11 mouse cellular contexts compared by ENCODE assay signal in genomic region chr5:21257806-21258205, GRCm38 (mm10).
DNase-seq lines count a peak whose midpoint lies in the region; ATAC-seq and TF ChIP-seq lines count a peak whose summit lies in the region.
"Had no signal": no experiment of that assay in that cellular context is flagged by ENCODE, and none has a peak within 500 bp of the region (broad histone marks: within the 10 kb centered on the region; RNA-seq: fewer than 3 reads in every experiment).

No protein-coding gene starts in this region.

- no peaks in the 10 kb centered on the region for H3K4me1 ChIP-seq in forebrain, postnatal 0 days (ENCODE audit: insufficient read depth)
- peaks cover 8% of the 10 kb centered on the region; the same call in 1 of the 2 replicates for H3K4me1 ChIP-seq in forebrain, embryonic 12.5 days
- no peaks in the 10 kb centered on the region for H3K4me1 ChIP-seq in midbrain, postnatal 0 days (ENCODE audit: insufficient read depth, low read length)
- H3K4me1 ChIP-seq in midbrain, embryonic 16.5 days (ENCODE audit: control insufficient read depth, insufficient read depth, low read length), result peaks cover 4% of the 10 kb centered on the region; the same call in 1 of the 2 replicates

- no peaks in the 10 kb centered on the region for H3K9me3 ChIP-seq in forebrain, postnatal 0 days (ENCODE audit: low read length)
- no peaks in the 10 kb centered on the region for H3K9me3 ChIP-seq in forebrain, embryonic 12.5 days
- no peaks in the 10 kb centered on the region for H3K9me3 ChIP-seq in midbrain, postnatal 0 days (ENCODE audit: low read length)
- H3K9me3 ChIP-seq in midbrain, embryonic 16.5 days (replicated peaks; ENCODE audit: control insufficient read depth, low read length, poor library complexity, severe bottlenecking), result no peaks in the 10 kb centered on the region
- H3K9me3 ChIP-seq: forebrain, embryonic 13.5 days had no signal

- ATAC-seq in forebrain, postnatal 0 days, result no peak
- no peak for ATAC-seq in forebrain, embryonic 12.5 days (ENCODE audit: low FRiP score)
- ATAC-seq in midbrain, postnatal 0 days (ENCODE audit: low FRiP score), result no peak
- no peak for ATAC-seq in midbrain, embryonic 16.5 days
- ATAC-seq: forebrain, embryonic 13.5 days had no signal

- H3K4me3 ChIP-seq in forebrain, postnatal 0 days (ENCODE audit: low read depth, low read length), result no peak overlapping the region
- H3K4me3 ChIP-seq in forebrain, embryonic 12.5 days (replicated peaks), result no peak overlapping the region
- no peak overlapping the region for H3K4me3 ChIP-seq in midbrain, postnatal 0 days (ENCODE audit: low read depth, low read length)
- H3K4me3 ChIP-seq in midbrain, embryonic 16.5 days (ENCODE audit: low read depth, low read length), result no peak overlapping the region
- H3K4me3 ChIP-seq: forebrain, embryonic 13.5 days had no signal

- WGBS in forebrain, postnatal 0 days, result 73% methylated on average over 6 of the region's 6 CpGs
- WGBS in forebrain, embryonic 12.5 days, result 70% methylated on average over 6 of the region's 6 CpGs
- 71% methylated on average over 6 of the region's 6 CpGs for WGBS in midbrain, postnatal 0 days
- 71% methylated on average over 6 of the region's 6 CpGs for WGBS in midbrain, embryonic 16.5 days

- H3K27me3 ChIP-seq in forebrain, postnatal 0 days (ENCODE audit: insufficient read depth, low read length), result no peaks in the 10 kb centered on the region
- no peaks in the 10 kb centered on the region for H3K27me3 ChIP-seq in forebrain, embryonic 12.5 days
- H3K27me3 ChIP-seq in midbrain, postnatal 0 days (ENCODE audit: insufficient read depth, low read length), result no peaks in the 10 kb centered on the region
- H3K27me3 ChIP-seq in midbrain, embryonic 16.5 days (ENCODE audit: control insufficient read depth, insufficient read depth, low read depth, low read length), result no peaks in the 10 kb centered on the region
- H3K27me3 ChIP-seq: forebrain, embryonic 13.5 days had no signal

- no peaks in the 10 kb centered on the region for H3K36me3 ChIP-seq in forebrain, postnatal 0 days (ENCODE audit: insufficient read depth)
- H3K36me3 ChIP-seq in forebrain, embryonic 12.5 days (replicated peaks), result no peaks in the 10 kb centered on the region
- no peaks in the 10 kb centered on the region for H3K36me3 ChIP-seq in midbrain, postnatal 0 days (ENCODE audit: insufficient read depth, low read length)
- no peaks in the 10 kb centered on the region for H3K36me3 ChIP-seq in midbrain, embryonic 16.5 days (ENCODE audit: control insufficient read depth, insufficient read depth, low read length)

- H3K27ac ChIP-seq in forebrain, postnatal 0 days (ENCODE audit: low read depth, low read length), result no peak overlapping the region
- H3K27ac ChIP-seq in forebrain, embryonic 12.5 days, result no peak overlapping the region
- H3K27ac ChIP-seq in midbrain, postnatal 0 days (ENCODE audit: low read depth, low read length), result no peak overlapping the region
- no peak overlapping the region for H3K27ac ChIP-seq in midbrain, embryonic 16.5 days (ENCODE audit: low read length)
- H3K27ac ChIP-seq: forebrain, embryonic 13.5 days had no signal

- TF ChIP-seq CTCF in forebrain, postnatal 0 days (IDR thresholded peaks at IDR 0.05; ENCODE audit: low read depth), result peak; percentile 50
- TF ChIP-seq CTCF in midbrain, postnatal 0 days (IDR thresholded peaks at IDR 0.05), result peak; percentile 58

- H3K4me2 ChIP-seq in forebrain, postnatal 0 days (ENCODE audit: low read depth), result no peak overlapping the region
- H3K4me2 ChIP-seq in forebrain, embryonic 12.5 days, result no peak overlapping the region
- H3K4me2 ChIP-seq in midbrain, postnatal 0 days (ENCODE audit: low read depth, low read length, poor library complexity, severe bottlenecking), result no peak overlapping the region
- H3K4me2 ChIP-seq in midbrain, embryonic 16.5 days (ENCODE audit: low read length), result no peak overlapping the region
- H3K4me2 ChIP-seq: forebrain, embryonic 13.5 days had no signal

- no peak overlapping the region for H3K9ac ChIP-seq in forebrain, postnatal 0 days
- H3K9ac ChIP-seq in forebrain, embryonic 12.5 days, result no peak overlapping the region
- no peak overlapping the region for H3K9ac ChIP-seq in midbrain, postnatal 0 days (replicated peaks; ENCODE audit: low read length, poor library complexity, severe bottlenecking)
- H3K9ac ChIP-seq in midbrain, embryonic 16.5 days (ENCODE audit: low read depth, low read length), result no peak overlapping the region
- H3K9ac ChIP-seq: forebrain, embryonic 13.5 days had no signal

- no peak for DNase-seq in forebrain, postnatal 0 days
- DNase-seq in midbrain, postnatal 0 days (ENCODE audit: low spot score), result no peak
- DNase-seq in c-Kit-positive CD71-positive TER-119-negative erythroid progenitor cells, embryonic 14.5 days (ENCODE audit: low read depth), result peak; percentile 15
- peak; percentile 19 for DNase-seq in thymus, postnatal 25 days
- no peak for DNase-seq in cerebellum, adult 9-10 months
- DNase-seq in right cerebral cortex, postnatal 4 days, result no peak
- DNase-seq: cerebellum, adult 18-20 months; kidney, adult 11 months had no signal

Comparison
In these comparisons a context has a peak if more than half of its experiments do, and no peak if none do; other contexts are left out.
1. DNase-seq: peak in c-Kit-positive CD71-positive TER-119-negative erythroid progenitor cells, embryonic 14.5 days (single experiment) and thymus, postnatal 25 days (single experiment); none in forebrain, postnatal 0 days (single experiment), midbrain, postnatal 0 days (single experiment), cerebellum, adult 9-10 months (single experiment) and right cerebral cortex, postnatal 4 days (single experiment).